Mouse (Mus musculus) urinary bladder, postnatal 14 days (tissue): ENCODE measurements around the gene Setd2.

Experiments
- DNase-seq: peaks from one replicate; pipeline ENCODE4 v3.0.0; 2021; ENCODE audit warnings: low spot score

The Setd2 gene

DNA sequence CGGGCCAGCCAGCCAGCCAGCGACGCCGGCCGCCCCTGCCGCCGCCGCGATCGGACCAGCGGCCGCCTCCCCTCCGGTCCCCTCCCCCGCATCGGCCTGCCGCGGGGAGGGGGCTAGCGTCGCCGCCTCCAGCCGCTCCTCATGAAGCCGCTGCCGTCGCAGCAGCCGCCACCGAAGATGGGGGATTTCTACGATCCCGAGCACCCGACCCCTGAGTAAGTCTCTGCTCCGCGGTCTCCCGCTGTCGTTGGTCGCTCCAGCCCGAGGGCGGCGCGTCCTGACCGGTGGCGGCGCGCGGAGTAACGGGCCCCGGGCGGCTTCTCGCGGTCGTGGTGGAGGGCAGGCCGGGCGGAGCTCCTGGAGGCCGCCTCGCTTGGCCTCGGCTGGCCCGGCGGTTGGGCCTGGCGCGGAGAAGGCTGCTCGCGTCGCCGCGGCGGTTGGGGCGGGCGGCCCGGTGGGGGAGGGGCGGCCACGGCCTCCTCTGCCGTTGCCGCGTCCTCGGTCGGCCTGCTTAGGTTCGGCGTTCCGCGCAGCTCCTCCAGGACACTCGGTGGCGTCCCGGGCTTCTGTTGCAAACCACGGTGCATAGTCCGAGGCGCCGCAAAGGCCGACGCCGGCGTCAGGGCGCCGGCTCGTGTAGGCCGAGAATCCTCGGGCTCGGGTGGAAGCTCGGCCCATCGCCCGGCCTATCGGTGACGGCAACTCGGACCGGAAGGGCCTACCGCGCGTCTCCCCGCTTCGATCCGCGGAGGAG lies at the start of gene Setd2:
Setd2 (plus strand) TSS at position 60 of the 754 bp plus-strand sequence.
- DNase-seq, result peak; percentile 68

DNA sequence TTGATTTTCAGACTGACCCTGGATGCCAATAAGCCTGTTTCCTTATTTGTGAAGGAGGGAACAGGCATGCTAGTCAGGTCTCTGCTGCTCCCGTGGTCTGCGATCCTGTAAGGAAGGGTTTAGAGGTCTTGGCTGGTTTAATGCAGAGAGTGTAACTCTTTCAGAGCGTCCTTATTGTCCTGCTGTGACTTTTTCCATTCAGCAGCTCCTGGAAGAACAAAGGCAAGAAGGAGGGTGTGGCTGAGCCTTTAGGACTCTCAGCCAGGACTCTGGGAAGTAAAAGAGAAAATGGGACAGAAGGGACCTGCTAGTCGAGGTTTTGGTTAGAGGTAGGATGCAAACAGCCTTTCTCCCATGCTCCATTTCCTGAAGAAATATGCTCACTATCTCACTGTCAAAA lies 43.6 kb upstream of the Setd2 start:
- DNase-seq, result no peak

DNA sequence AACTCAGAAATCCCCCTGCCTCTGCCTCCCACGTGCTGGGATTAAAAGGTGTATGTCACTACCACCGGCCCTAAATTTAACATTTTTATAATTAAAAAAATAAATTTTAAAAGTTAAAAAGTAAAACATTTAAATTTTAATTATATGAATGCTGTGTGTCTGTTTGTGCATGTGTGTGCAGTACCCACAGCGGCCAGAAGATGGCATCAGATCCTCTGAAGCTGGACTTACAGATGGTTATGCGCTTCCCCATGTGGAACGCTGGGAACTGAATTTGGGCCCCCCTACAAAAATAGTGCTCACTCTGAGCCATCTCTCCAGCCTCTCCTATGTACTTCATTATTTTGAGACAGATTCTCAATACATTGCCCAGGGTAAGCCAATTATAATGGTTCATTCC lies 41.5 kb upstream of the Setd2 start:
- no peak for DNase-seq

GRCm38 (mm10) chr9:110525737-110526136 lies 6.7 kb upstream of the Setd2 start:
- no peak for DNase-seq

GRCm38 (mm10) chr9:110529002-110529737 lies 3.2 kb upstream of the Setd2 start:
- no peak for DNase-seq

DNA sequence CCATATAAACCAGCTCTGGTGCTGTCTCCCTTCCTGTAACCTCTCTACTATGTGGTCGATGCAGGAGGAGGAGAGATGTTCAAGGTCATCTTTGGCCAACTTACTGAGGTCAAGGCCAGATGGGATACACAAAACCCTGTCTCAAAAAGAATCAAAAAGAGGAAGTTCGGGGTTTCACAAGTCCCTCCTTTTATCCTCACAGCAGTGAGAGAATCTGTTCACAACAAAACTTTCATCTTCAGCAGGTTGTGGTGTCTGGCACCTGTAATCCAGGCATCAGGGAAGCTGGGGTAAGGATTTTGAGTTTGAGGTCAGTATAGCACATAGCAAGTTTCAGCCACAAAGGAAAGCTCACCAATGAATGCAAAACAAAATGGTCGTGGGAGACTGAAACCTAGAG lies 1.7 kb upstream of the Setd2 start:
- DNase-seq, result no peak

GRCm38 (mm10) chr9:110531151-110531791 lies 1.1 kb upstream of the Setd2 start:
- no peak for DNase-seq

DNA sequence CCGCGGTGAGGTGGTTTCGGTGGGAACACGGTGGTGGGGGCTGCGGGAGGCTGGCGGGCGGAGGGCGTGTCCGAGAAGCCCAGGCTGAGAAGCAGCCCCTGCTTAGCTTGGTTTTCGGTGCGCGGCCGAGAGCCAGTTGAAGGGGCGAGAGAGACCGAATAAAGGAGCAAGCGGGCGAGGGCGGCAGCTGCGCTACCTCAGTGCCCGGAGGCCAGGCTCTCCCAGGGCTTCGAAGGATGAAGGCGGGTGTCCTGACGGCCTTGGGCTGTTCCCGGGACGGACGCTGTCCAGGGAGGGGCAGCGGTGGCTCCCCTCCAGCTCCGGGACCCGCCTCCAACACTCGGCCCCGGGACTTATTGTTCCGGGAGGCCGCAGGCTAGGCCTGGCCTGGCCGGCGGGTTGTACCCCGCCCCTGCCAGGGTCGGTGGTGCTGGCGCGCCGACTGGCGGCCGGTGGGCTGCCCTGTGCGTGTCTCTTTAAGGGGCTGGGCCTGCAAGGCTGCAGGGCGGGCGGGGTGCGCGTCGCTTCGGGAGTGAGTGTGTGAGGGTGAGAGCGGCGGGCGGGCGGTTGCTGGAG lies 395 bp upstream of the Setd2 start:
- DNase-seq, result peak; percentile 96

- no peak for DNase-seq
These were observed 1.2 kb downstream of the Setd2 start for GRCm38 (mm10) chr9:110533645-110534044.

DNA sequence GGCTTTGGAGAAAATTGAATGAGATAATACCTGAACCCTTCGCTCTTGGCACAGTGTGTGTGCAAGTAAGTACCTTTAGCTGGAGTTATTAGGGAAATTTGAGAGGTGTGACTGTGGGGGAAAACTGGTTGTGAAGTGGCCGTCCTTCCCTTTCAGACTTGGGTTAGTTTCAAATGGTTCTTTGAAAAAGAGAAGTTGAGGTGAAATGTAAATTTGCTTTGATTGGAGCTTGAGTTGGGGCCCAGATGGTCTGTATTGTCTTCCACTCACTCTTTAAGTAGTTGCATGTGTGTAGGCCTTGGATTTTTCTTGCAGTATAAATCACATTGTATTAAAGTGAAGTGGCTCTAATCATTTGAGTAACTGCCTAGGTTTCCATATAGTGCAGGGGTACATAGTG lies 2.7 kb downstream of the Setd2 start:
- DNase-seq, result no peak

DNA sequence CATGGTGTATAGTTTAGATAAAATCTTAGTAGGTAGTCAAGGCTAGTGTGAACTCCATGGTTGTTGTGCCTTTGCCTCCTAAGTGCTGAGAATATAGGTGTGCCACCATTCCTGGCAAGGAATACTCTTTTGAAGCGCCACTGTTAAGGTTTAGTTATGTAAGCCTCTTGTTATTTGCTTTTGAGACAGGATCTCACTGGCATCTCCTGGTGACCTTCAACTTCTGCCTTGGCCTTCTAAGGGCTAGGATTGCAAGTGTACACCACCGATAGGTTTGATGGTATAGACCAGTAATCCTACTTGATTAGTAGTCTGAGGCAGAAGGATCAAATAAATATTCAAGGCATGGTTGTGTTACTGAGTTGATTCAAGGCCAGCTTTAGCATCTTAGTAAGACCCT lies 4.2 kb downstream of the Setd2 start:
- no peak for DNase-seq

DNA sequence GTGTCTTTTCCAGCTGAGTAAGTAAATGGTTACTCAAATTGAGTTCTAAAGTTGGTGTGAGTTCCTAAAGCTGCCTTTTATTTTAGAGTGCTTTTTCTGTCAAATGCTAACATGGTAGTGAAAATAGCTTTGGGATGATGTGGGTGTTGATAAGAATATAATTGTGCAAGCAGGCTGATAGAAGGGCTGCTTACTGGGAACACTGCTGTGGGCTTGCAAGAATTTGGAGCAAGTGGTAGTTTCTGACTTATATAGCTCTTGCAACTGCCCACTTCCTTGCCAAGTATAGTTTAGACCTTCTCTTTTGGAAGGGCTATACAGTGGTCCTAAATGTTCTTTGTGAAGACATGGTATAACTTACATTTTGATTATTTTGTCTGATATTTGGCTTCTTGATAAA lies 6.1 kb downstream of the Setd2 start:
- DNase-seq, result no peak

GRCm38 (mm10) chr9:110541988-110542387 lies 9.6 kb downstream of the Setd2 start:
- DNase-seq, result no peak

DNA sequence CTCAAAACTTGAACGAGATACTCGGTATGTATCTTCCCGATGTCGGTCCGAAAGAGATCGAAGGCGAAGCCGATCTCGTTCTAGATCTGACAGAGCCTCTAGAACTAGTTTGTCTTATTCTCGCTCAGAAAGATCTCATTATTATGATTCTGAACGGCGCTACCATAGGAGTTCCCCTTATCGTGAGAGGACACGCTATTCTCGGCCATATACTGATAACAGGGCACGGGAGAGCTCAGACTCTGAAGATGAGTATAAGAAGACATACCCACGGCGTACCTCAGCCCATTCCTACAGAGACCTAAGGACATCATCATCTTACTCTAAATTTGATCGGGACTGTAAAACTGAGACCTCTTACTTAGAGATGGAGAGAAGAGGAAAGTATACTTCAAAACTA lies 15.9 kb downstream of the Setd2 start:
- no peak for DNase-seq

- no peak for DNase-seq
These were observed 35.9 kb downstream of the Setd2 start for GRCm38 (mm10) chr9:110568309-110568708.

- no peak for DNase-seq
These were observed 49.8 kb downstream of the Setd2 start for GRCm38 (mm10) chr9:110582161-110582560.

DNA sequence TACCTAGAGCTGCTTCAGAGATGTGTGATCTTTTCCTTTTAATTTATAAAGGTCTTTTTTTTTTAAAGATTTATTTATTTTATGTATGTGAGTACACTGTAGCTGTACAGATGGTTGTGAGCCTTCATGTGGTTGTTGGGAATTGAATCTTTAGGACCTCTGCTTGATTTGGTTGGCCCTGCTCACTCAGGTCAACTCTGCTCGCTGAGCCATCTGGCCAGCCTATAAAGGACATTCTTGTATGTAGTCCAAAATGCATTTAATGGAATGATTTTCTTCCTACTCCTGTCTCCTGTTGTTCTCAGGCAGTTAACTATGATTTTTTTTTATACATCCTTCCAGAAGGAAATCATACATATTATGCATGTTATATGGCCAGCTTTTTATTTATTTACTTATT lies 51.1 kb downstream of the Setd2 start:
- DNase-seq, result no peak

DNA sequence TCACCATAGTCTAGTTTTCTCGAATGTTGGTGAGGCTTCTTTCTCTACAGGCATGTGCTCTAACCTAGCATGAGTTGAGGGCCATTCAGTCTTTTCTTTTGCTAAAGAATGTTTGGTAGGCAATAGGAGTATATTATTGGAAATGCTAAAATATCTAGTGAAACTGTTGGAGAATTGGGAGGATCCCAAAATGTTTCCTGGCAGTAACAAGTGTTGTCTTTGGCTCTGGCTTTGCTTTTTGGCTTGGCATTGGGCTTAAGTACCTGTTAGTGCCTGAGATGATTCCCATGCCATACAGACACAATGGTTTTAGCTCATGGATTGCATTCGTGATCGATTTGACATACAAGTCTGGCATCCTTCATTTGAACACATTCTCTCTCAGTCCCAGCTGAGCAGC lies 79.1 kb downstream of the Setd2 start:
- no peak for DNase-seq

GRCm38 (mm10) chr9:110617081-110617480 lies 84.7 kb downstream of the Setd2 start:
- no peak for DNase-seq

- no peak for DNase-seq
These were observed 87.8 kb downstream of the Setd2 start for GRCm38 (mm10) chr9:110620180-110620579.

- no peak for DNase-seq
These were observed 88.3 kb downstream of the Setd2 start for GRCm38 (mm10) chr9:110620685-110621084.

GRCm38 (mm10) chr9:110622621-110623219 lies 90.3 kb downstream of the Setd2 start:
- DNase-seq, result no peak
